22 mouse cellular contexts compared by ENCODE assay signal in the genomic region with DNA sequence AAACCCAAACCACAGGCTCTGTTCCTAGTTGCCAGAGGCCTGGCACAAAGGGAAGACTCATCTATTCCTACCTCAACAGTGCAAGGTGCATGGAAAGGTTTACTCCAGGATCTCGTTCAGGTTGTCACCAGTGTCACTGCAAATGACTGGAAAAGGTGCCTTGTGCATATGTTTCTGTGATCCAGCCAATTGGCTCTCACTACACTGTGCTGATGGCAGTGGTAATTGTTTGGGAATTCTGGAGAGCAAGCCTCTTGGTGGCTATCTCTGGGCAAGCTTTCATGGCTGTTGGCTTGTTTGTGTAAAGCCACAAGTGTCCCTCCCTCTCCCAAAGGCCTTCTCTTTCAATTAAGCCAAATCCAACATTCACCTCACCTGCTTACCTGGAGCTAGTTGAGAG. TPM values are rescaled to one million over a fixed set of nuclear protein-coding genes. Genes with fewer than 3 reads are reported as not detected.
DNase-seq lines count a peak whose midpoint lies in the region; ATAC-seq lines count a peak whose summit lies in the region.
"Had no signal": no experiment of that assay in that cellular context is flagged by ENCODE, and none has a peak within 500 bp of the region (broad histone marks: within the 10 kb centered on the region; RNA-seq: fewer than 3 reads in every experiment).

No protein-coding gene starts in this region.

- DNase-seq in cerebellum, adult 18-20 months, result peak; percentile 39 to 58
- peak; percentile 70 for DNase-seq in cerebellum, adult 9-11 months
- DNase-seq in cerebellum, postnatal 14 days, result no peak
- peak; percentile 62 for DNase-seq in heart, adult 11 months
- DNase-seq in heart, postnatal 4 days, result no peak
- DNase-seq: adrenal gland, adult 2 months; adrenal gland, postnatal 14 days; B cell, adult 2 months; embryo, embryonic 11 days; gastrocnemius, postnatal 14 days; heart, adult 18-20 months; heart, postnatal 10 days; heart, postnatal 36 days; kidney, adult 18-20 months; kidney, adult 9 months had no signal

- ATAC-seq in cerebellum, adult (ENCODE audit: insufficient number of reproducible peaks, low FRiP score, low TSS enrichment), result no peak; the same call in 1 of the 2 replicates
- ATAC-seq: forebrain, embryonic 15.5 days; hindbrain, postnatal 0 days; inflammation-experienced regulatory T-cells, adult 6 months; intestine, embryonic 16.5 days; Patski had no signal

RNA-seq across cellular contexts. Expression of a gene that starts 19.3 kb away (rescaled TPM):
- 10 to 100 TPM; 41.3 to 43.2 TPM for total RNA-seq in heart, postnatal 4 days (2021)
- total RNA-seq: CH12.LX had no signal

Comparison
In these comparisons a context has a peak if more than half of its experiments do, and no peak if none do; other contexts are left out.
1. DNase-seq: peak in cerebellum, adult 18-20 months (2 of 2), cerebellum, adult 9-11 months (single experiment) and heart, adult 11 months (single experiment); none in cerebellum, postnatal 14 days (0 of 2) and heart, postnatal 4 days (single experiment).